Mouse (Mus musculus): ENCODE results near the gene Myrfl. TPM values are rescaled to one million over a fixed set of nuclear protein-coding genes. Genes with fewer than 3 reads are reported as not detected.

Myrfl gene
- polyA plus RNA-seq, 1 experiment from 2014 or later: 0.09 TPM

- WGBS: 80% methylated on average over 6 of the region's 6 CpGs
- ATAC-seq (ENCODE audit: low FRiP score, low read depth): no peak
- H3K27ac ChIP-seq: no peak overlapping the region
- peaks cover 5% of the 10 kb centered on the region for H3K4me1 ChIP-seq
- no peak overlapping the region for H3K4me2 ChIP-seq (replicated peaks)
- no peaks in the 10 kb centered on the region for H3K9me3 ChIP-seq
- no peaks in the 10 kb centered on the region for H3K36me3 ChIP-seq
- H3K4me3 ChIP-seq: no peak overlapping the region
- H3K27me3 ChIP-seq: no peaks in the 10 kb centered on the region
- H3K9ac ChIP-seq: no peak overlapping the region
These were observed 25.9 kb downstream of the Myrfl start for GRCm38 (mm10) chr10:116870819-116871218.

GRCm38 (mm10) chr10:116853159-116853845 is 43.4 kb downstream of the Myrfl start:
- Histone ChIP-seq H3K9ac (no peak overlapping the region), H3K27me3 (no peaks in the 10 kb centered on the region), H3K9me3 (no peaks in the 10 kb centered on the region), H3K4me2 (replicated peaks) (no peak overlapping the region), H3K36me3 (no peaks in the 10 kb centered on the region), H3K27ac (no peak overlapping the region), H3K4me1 (0 out of 2 replicates have a peak, but pooled peaks cover 4% of the 10 kb centered on the region), H3K4me3 (no peak overlapping the region)
- 76% methylated on average over 11 of the region's 11 CpGs for WGBS
- ATAC-seq (ENCODE audit: low FRiP score, low read depth): no peak

- H3K9me3 ChIP-seq: no peaks in the 10 kb centered on the region
- H3K36me3 ChIP-seq: no peaks in the 10 kb centered on the region
- H3K27ac ChIP-seq: no peak overlapping the region
- no peak overlapping the region for H3K9ac ChIP-seq
- H3K4me3 ChIP-seq: peak overlapping the region; percentile 22
- no peaks in the 10 kb centered on the region for H3K27me3 ChIP-seq
- peak overlapping the region; percentile 57 for H3K4me2 ChIP-seq (replicated peaks)
- 0 out of 2 replicates have a peak, but pooled peaks cover 10% of the 10 kb centered on the region for H3K4me1 ChIP-seq
- 24% methylated on average over 22 of the region's 22 CpGs for WGBS
- peak; percentile 85 for ATAC-seq (ENCODE audit: low FRiP score, low read depth)
These were observed 47.8 kb downstream of the Myrfl start for GRCm38 (mm10) chr10:116848749-116849473.

- Histone ChIP-seq H3K4me1 (0 out of 2 replicates have a peak, but pooled peaks cover 4% of the 10 kb centered on the region), H3K9ac (no peak overlapping the region), H3K4me2 (replicated peaks) (no peak overlapping the region), H3K36me3 (no peaks in the 10 kb centered on the region), H3K27me3 (no peaks in the 10 kb centered on the region), H3K9me3 (no peaks in the 10 kb centered on the region), H3K27ac (no peak overlapping the region), H3K4me3 (no peak overlapping the region)
- no peak for ATAC-seq (ENCODE audit: low FRiP score, low read depth)
- 74% methylated on average over 3 of the region's 3 CpGs for WGBS
These were observed 55.2 kb downstream of the Myrfl start for GRCm38 (mm10) chr10:116841551-116841950.

GRCm38 (mm10) chr10:116830676-116831075 is 66.0 kb downstream of the Myrfl start:
- 63% methylated on average over 6 of the region's 6 CpGs for WGBS
- no peak for ATAC-seq (ENCODE audit: low FRiP score, low read depth)
- Histone ChIP-seq H3K36me3 (no peaks in the 10 kb centered on the region), H3K4me3 (no peak overlapping the region), H3K9ac (no peak overlapping the region), H3K4me2 (replicated peaks) (no peak overlapping the region), H3K9me3 (no peaks in the 10 kb centered on the region), H3K4me1 (peaks cover 14% of the 10 kb centered on the region; the same call in 1 of the 2 replicates), H3K27me3 (no peaks in the 10 kb centered on the region), H3K27ac (no peak overlapping the region)

GRCm38 (mm10) chr10:116828099-116828498 is 68.6 kb downstream of the Myrfl start:
- peak; percentile 72 for ATAC-seq (ENCODE audit: low FRiP score, low read depth)
- Histone ChIP-seq H3K9me3 (no peaks in the 10 kb centered on the region), H3K4me1 (peaks cover 14% of the 10 kb centered on the region; the same call in 1 of the 2 replicates), H3K36me3 (no peaks in the 10 kb centered on the region), H3K4me3 (no peak overlapping the region), H3K27me3 (no peaks in the 10 kb centered on the region), H3K27ac (no peak overlapping the region), H3K4me2 (replicated peaks) (no peak overlapping the region), H3K9ac (no peak overlapping the region)
- WGBS: 29% methylated on average over 4 of the region's 4 CpGs

- WGBS: 79% methylated on average over 11 of the region's 11 CpGs
- Histone ChIP-seq H3K4me1 (peaks cover 14% of the 10 kb centered on the region; the same call in 1 of the 2 replicates), H3K4me3 (no peak overlapping the region), H3K27ac (no peak overlapping the region), H3K27me3 (no peaks in the 10 kb centered on the region), H3K9me3 (no peaks in the 10 kb centered on the region), H3K36me3 (no peaks in the 10 kb centered on the region), H3K9ac (no peak overlapping the region), H3K4me2 (replicated peaks) (no peak overlapping the region)
- ATAC-seq (ENCODE audit: low FRiP score, low read depth): no peak
These were observed 69.4 kb downstream of the Myrfl start for GRCm38 (mm10) chr10:116827306-116827705.

- 34% methylated on average over 15 of the region's 15 CpGs for WGBS
- ATAC-seq (ENCODE audit: low FRiP score, low read depth): 0 out of 2 replicates have a peak, but pooled peaks have one; percentile 48
These were observed 81.2 kb downstream of the Myrfl start for GRCm38 (mm10) chr10:116815311-116816060.

GRCm38 (mm10) chr10:116813150-116813549 is 83.6 kb downstream of the Myrfl start:
- WGBS: 88% methylated on average over 9 of the region's 9 CpGs
- H3K4me3 ChIP-seq: no peak overlapping the region
- no peak overlapping the region for H3K9ac ChIP-seq
- no peaks in the 10 kb centered on the region for H3K27me3 ChIP-seq
- ATAC-seq (ENCODE audit: low FRiP score, low read depth): no peak
- no peak overlapping the region for H3K4me2 ChIP-seq (replicated peaks)
- H3K4me1 ChIP-seq: peaks cover 6% of the 10 kb centered on the region
- H3K36me3 ChIP-seq: no peaks in the 10 kb centered on the region
- H3K27ac ChIP-seq: no peak overlapping the region
- H3K9me3 ChIP-seq: no peaks in the 10 kb centered on the region

More at GRCm38 (mm10) chr10:116815311-116816060, 81.2 kb downstream of the Myrfl start:
- Histone ChIP-seq H3K9ac (no peak overlapping the region), H3K4me1 (peaks cover 6% of the 10 kb centered on the region), H3K4me3 (no peak overlapping the region), H3K27ac (no peak overlapping the region), H3K9me3 (no peaks in the 10 kb centered on the region), H3K4me2 (replicated peaks) (peak overlapping the region; percentile 5; the same call in 1 of the 2 replicates), H3K27me3 (no peaks in the 10 kb centered on the region), H3K36me3 (no peaks in the 10 kb centered on the region)

GRCm38 (mm10) chr10:116810738-116811137 is 86.0 kb downstream of the Myrfl start:
- no peak for ATAC-seq (ENCODE audit: low FRiP score, low read depth)
- Histone ChIP-seq H3K4me2 (replicated peaks) (no peak overlapping the region), H3K4me1 (peaks cover 11% of the 10 kb centered on the region), H3K4me3 (no peak overlapping the region), H3K27me3 (no peaks in the 10 kb centered on the region), H3K27ac (no peak overlapping the region), H3K9me3 (no peaks in the 10 kb centered on the region), H3K36me3 (no peaks in the 10 kb centered on the region), H3K9ac (no peak overlapping the region)
- WGBS: 85% methylated on average over 15 of the region's 15 CpGs

- H3K9me3 ChIP-seq: no peaks in the 10 kb centered on the region
- no peaks in the 10 kb centered on the region for H3K36me3 ChIP-seq
- no peak overlapping the region for H3K4me3 ChIP-seq
- no peak for ATAC-seq (ENCODE audit: low FRiP score, low read depth)
- no peak overlapping the region for H3K27ac ChIP-seq
- no peak overlapping the region for H3K4me2 ChIP-seq (replicated peaks)
- peaks cover 5% of the 10 kb centered on the region; the same call in 1 of the 2 replicates for H3K4me1 ChIP-seq
- 70% methylated on average over 9 of the region's 9 CpGs for WGBS
- no peaks in the 10 kb centered on the region for H3K27me3 ChIP-seq
- H3K9ac ChIP-seq: no peak overlapping the region
These were observed 87.3 kb downstream of the Myrfl start for GRCm38 (mm10) chr10:116809383-116809782.
